Mouse (Mus musculus): ENCODE results near the gene Slc26a6. TPM values are rescaled to one million over a fixed set of nuclear protein-coding genes. Genes with fewer than 3 reads are reported as not detected.

Slc26a6 gene
- polyA plus RNA-seq, 1 experiment from 2014 or later, result 6.3 TPM

DNA sequence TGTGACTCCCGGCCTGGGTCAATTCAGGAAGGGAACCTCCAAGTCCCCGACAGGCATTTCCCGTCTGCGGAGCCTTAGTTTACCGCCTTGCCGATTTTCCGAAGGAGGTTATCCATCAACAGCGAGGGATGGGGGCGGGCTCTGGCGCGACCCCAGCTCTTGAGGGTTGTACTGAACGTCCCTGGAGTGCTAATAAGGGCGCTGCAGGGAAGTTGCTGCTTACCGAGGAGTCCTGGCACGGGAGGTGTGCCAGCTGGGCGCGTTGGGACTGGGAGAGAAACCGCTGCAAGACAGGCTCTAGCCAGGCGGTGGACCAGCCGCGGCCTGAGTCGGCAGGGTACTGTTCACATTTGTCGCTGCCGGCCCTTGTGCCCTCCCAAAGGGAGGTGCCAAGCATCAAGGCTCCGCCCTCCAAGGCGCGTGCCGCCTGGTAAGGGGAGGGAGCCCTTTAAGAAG, 1.2 kb downstream of the Slc26a6 start:
- peak; percentile 62 for ATAC-seq (replicated peaks; ENCODE audit: insufficient number of reproducible peaks, low FRiP score, low TSS enrichment)
- Histone ChIP-seq H3K36me3 (ENCODE audit: control insufficient read depth, insufficient read depth, low read length) (peaks cover 4% of the 10 kb centered on the region; the same call in 1 of the 2 replicates), H3K27ac (ENCODE audit: low read depth, low read length) (peak overlapping the region; percentile 46; the same call in 1 of the 2 replicates), H3K27me3 (ENCODE audit: control insufficient read depth, insufficient read depth, low read length) (no peaks in the 10 kb centered on the region), H3K9ac (ENCODE audit: low read depth, low read length) (peak overlapping the region; percentile 78), H3K9me3 (replicated peaks; ENCODE audit: control insufficient read depth, low read length) (no peaks in the 10 kb centered on the region), H3K4me3 (ENCODE audit: low read depth, low read length) (peak overlapping the region; percentile 74), H3K4me1 (ENCODE audit: control insufficient read depth, insufficient read depth, low read length) (peaks cover 9% of the 10 kb centered on the region), H3K4me2 (peak overlapping the region; percentile 97)
- WGBS (ENCODE audit: insufficient replicate concordance), result under 1% methylated on average over 28 of the region's 28 CpGs

DNA sequence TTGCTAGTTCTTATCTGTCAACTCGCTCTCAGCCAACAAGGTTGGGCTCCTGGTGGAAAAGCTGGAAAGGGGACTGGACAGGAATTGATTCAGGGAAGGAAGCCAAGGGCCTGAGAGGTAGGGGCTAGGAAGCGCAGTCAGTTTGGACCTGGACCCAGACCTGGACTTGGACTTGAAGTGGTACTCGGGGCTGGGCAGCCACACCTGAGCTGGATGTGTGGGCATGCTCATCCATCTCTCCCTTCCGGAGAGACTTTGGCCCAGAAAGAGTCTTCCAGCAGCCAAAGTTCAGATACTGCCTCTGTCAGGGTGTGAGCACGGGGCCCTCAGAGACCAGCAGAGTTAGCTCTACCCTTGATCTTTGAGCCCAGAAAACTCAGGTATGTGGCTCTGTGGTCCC, 2.3 kb downstream of the Slc26a6 start:
- Histone ChIP-seq H3K4me1 (ENCODE audit: control insufficient read depth, insufficient read depth, low read length) (peaks cover 9% of the 10 kb centered on the region), H3K9me3 (replicated peaks; ENCODE audit: control insufficient read depth, low read length) (no peaks in the 10 kb centered on the region), H3K9ac (ENCODE audit: low read depth, low read length) (no peak overlapping the region), H3K4me3 (ENCODE audit: low read depth, low read length) (no peak overlapping the region), H3K27ac (ENCODE audit: low read depth, low read length) (no peak overlapping the region), H3K36me3 (ENCODE audit: control insufficient read depth, insufficient read depth, low read length) (peaks cover 4% of the 10 kb centered on the region; the same call in 1 of the 2 replicates), H3K4me2 (no peak overlapping the region), H3K27me3 (ENCODE audit: control insufficient read depth, insufficient read depth, low read length) (no peaks in the 10 kb centered on the region)
- WGBS (ENCODE audit: insufficient replicate concordance), result 42% methylated on average over 5 of the region's 5 CpGs
- ATAC-seq (replicated peaks; ENCODE audit: insufficient number of reproducible peaks, low FRiP score, low TSS enrichment), result no peak

DNA sequence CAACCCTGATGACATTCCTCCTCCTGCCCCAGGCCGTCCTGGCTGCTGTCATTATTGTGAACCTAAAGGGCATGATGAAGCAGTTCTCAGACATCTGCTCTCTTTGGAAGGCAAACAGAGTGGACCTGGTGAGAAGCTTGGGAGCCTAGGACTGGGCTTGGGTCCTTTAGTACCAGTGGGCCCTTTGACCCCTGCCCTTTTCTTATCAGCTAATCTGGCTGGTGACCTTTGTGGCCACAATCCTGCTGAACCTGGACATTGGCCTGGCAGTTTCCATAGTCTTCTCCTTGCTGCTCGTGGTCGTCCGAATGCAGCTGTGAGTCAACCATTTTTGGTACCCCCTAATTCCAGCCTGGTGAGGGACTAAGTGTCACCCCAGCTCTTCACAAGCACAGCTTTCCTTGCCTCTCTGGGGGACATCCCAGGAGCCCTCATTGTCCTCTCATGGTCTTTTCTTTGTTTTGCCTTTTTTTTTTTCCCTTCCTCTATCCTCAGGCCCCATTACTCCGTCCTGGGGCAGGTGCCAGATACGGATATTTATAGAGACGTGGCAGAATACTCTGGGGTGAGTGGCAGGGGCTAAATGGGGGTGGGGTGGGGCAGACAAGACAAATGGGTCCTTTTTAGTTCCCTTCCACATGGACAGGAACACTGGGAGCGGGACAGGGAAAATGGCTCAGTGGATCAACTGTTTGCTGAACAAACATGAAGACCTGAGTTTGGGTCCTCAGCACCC, 5.9 kb downstream of the Slc26a6 start:
- H3K4me3 ChIP-seq (ENCODE audit: low read depth, low read length), result no peak overlapping the region
- H3K4me2 ChIP-seq, result no peak overlapping the region
- ATAC-seq (replicated peaks; ENCODE audit: insufficient number of reproducible peaks, low FRiP score, low TSS enrichment), result no peak
- no peak overlapping the region for H3K9ac ChIP-seq (ENCODE audit: low read depth, low read length)
- no peaks in the 10 kb centered on the region for H3K9me3 ChIP-seq (replicated peaks; ENCODE audit: control insufficient read depth, low read length)
- no peak overlapping the region for H3K27ac ChIP-seq (ENCODE audit: low read depth, low read length)
- H3K36me3 ChIP-seq (ENCODE audit: control insufficient read depth, insufficient read depth, low read length), result peaks cover 4% of the 10 kb centered on the region; the same call in 1 of the 2 replicates
- peaks cover 4% of the 10 kb centered on the region; the same call in 1 of the 2 replicates for H3K4me1 ChIP-seq (ENCODE audit: control insufficient read depth, insufficient read depth, low read length)
- no peaks in the 10 kb centered on the region for H3K27me3 ChIP-seq (ENCODE audit: control insufficient read depth, insufficient read depth, low read length)
- 65% methylated on average over 8 of the region's 8 CpGs for WGBS (ENCODE audit: insufficient replicate concordance)

DNA sequence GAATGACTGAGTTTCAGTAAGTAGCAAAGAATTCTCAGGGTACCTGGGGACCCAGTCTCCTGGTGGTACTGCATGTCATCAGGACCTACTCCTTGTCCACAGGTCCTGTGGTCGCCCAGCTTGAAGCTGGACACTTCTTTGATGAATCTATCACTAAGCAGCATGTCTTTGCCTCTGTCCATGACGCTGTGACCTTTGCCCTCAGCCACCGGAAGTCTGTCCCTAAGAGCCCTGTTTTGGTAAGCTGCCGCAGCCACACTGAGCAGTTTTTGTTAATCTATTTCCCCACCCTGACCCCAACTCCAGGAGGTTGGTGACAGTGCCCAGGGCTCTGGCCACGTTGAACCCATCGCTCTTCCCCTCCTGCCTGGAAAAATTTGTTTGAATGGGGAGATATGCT, 59.2 kb downstream of the Slc26a6 start:
- WGBS (ENCODE audit: insufficient replicate concordance), result 62% methylated on average over 6 of the region's 6 CpGs
- H3K27me3 ChIP-seq (ENCODE audit: control insufficient read depth, insufficient read depth, low read length), result no peaks in the 10 kb centered on the region
- H3K36me3 ChIP-seq (ENCODE audit: control insufficient read depth, insufficient read depth, low read length), result no peaks in the 10 kb centered on the region
- no peak overlapping the region for H3K4me2 ChIP-seq
- ATAC-seq (replicated peaks; ENCODE audit: insufficient number of reproducible peaks, low FRiP score, low TSS enrichment), result no peak
- H3K4me3 ChIP-seq (ENCODE audit: low read depth, low read length), result no peak overlapping the region
- H3K4me1 ChIP-seq (ENCODE audit: control insufficient read depth, insufficient read depth, low read length), result 0 out of 2 replicates have a peak, but pooled peaks cover 3% of the 10 kb centered on the region
- no peak overlapping the region for H3K27ac ChIP-seq (ENCODE audit: low read depth, low read length)
- no peaks in the 10 kb centered on the region for H3K9me3 ChIP-seq (replicated peaks; ENCODE audit: control insufficient read depth, low read length)
- no peak overlapping the region for H3K9ac ChIP-seq (ENCODE audit: low read depth, low read length)

DNA sequence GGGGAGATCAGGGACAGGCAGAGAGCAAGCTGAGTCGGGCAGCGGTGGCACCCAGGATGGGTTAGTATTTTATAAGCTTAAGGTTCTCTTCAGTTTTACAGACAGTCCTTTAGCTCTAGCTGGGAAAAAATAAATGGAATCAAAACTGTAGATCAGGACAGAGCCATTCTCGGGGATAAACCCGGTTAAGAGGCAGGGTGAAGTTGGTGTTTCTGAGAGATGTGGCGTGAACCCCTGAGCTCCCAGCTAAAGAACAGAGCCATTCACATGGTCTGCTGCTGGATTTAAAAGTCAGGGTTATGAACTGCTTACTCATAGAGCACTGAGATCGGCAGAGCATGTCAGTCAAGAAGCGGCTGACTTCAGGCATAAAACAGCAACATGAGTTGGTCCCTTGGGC, 60.1 kb downstream of the Slc26a6 start:
- H3K27me3 ChIP-seq (ENCODE audit: control insufficient read depth, insufficient read depth, low read length), result no peaks in the 10 kb centered on the region
- H3K9ac ChIP-seq (ENCODE audit: low read depth, low read length), result no peak overlapping the region
- no peak overlapping the region for H3K4me2 ChIP-seq
- WGBS (ENCODE audit: insufficient replicate concordance), result 85% methylated on average over 7 of the region's 7 CpGs
- H3K36me3 ChIP-seq (ENCODE audit: control insufficient read depth, insufficient read depth, low read length), result no peaks in the 10 kb centered on the region
- no peak overlapping the region for H3K27ac ChIP-seq (ENCODE audit: low read depth, low read length)
- no peaks in the 10 kb centered on the region for H3K9me3 ChIP-seq (replicated peaks; ENCODE audit: control insufficient read depth, low read length)
- no peak overlapping the region for H3K4me3 ChIP-seq (ENCODE audit: low read depth, low read length)
- ATAC-seq (replicated peaks; ENCODE audit: insufficient number of reproducible peaks, low FRiP score, low TSS enrichment), result no peak
- H3K4me1 ChIP-seq (ENCODE audit: control insufficient read depth, insufficient read depth, low read length), result 0 out of 2 replicates have a peak, but pooled peaks cover 3% of the 10 kb centered on the region

DNA sequence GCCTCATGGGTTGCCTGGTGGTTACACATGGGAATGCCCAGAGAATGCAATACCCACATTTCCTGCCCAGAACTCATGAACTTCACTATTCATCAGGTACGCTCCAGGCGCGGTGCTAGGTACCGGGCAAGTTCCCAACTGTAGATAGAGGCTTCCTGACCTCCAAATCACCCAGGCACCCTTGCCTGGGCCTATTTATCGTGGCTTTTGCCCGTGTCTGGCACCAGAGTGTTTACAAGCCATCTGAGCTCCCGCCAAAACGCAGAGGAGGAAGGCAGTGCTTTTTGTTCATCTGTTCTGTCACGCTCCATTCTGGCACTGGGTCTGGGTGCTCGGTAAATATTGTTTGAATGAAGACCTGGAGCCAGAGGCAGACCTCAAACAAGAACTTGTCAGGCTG, 60.5 kb downstream of the Slc26a6 start:
- no peak overlapping the region for H3K4me2 ChIP-seq
- H3K36me3 ChIP-seq (ENCODE audit: control insufficient read depth, insufficient read depth, low read length), result no peaks in the 10 kb centered on the region
- H3K9ac ChIP-seq (ENCODE audit: low read depth, low read length), result no peak overlapping the region
- no peak overlapping the region for H3K4me3 ChIP-seq (ENCODE audit: low read depth, low read length)
- H3K9me3 ChIP-seq (replicated peaks; ENCODE audit: control insufficient read depth, low read length), result no peaks in the 10 kb centered on the region
- no peak for ATAC-seq (replicated peaks; ENCODE audit: insufficient number of reproducible peaks, low FRiP score, low TSS enrichment)
- 81% methylated on average over 10 of the region's 10 CpGs for WGBS (ENCODE audit: insufficient replicate concordance)
- 0 out of 2 replicates have a peak, but pooled peaks cover 3% of the 10 kb centered on the region for H3K4me1 ChIP-seq (ENCODE audit: control insufficient read depth, insufficient read depth, low read length)
- no peak overlapping the region for H3K27ac ChIP-seq (ENCODE audit: low read depth, low read length)
- no peaks in the 10 kb centered on the region for H3K27me3 ChIP-seq (ENCODE audit: control insufficient read depth, insufficient read depth, low read length)

DNA sequence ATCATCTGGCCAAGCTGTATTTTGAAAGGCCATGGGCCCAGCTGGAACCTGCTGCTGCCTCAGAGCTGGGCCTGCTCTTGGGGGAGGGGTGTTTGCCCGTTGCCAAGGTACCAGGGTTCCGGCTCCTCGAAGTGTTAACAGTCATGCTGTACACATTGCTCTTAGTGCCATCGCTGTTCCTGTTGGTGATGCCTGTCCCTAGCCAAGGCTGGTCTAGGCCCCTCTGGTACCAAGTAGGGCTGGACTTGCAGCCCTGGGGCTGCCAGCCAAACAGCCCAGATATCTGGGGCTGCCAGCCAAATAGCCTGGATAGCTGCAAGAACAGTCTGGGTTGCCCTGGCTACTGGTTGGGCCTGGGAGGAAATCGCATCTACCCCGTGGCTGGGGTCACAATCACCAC, 61.4 kb downstream of the Slc26a6 start, which contains the start of gene Tmem89:
Gene Tmem89 (plus strand): TSS at position 129 of the 400 bp plus-strand sequence.
- H3K36me3 ChIP-seq (ENCODE audit: control insufficient read depth, insufficient read depth, low read length), result no peaks in the 10 kb centered on the region
- no peak within 1 kb of the TSS for H3K9ac ChIP-seq (ENCODE audit: low read depth, low read length)
- no peak within 1 kb of the TSS for H3K4me2 ChIP-seq
- no peak within 1 kb of the TSS for H3K27ac ChIP-seq (ENCODE audit: low read depth, low read length)
- no peaks in the 10 kb centered on the region for H3K27me3 ChIP-seq (ENCODE audit: control insufficient read depth, insufficient read depth, low read length)
- no peak for ATAC-seq (replicated peaks; ENCODE audit: insufficient number of reproducible peaks, low FRiP score, low TSS enrichment)
- H3K9me3 ChIP-seq (replicated peaks; ENCODE audit: control insufficient read depth, low read length), result no peaks in the 10 kb centered on the region
- 71% methylated on average over 6 of the region's 6 CpGs for WGBS (ENCODE audit: insufficient replicate concordance)
- 0 out of 2 replicates have a peak, but pooled peaks cover 3% of the 10 kb centered on the region for H3K4me1 ChIP-seq (ENCODE audit: control insufficient read depth, insufficient read depth, low read length)
- H3K4me3 ChIP-seq (ENCODE audit: low read depth, low read length), result no peak within 1 kb of the TSS

DNA sequence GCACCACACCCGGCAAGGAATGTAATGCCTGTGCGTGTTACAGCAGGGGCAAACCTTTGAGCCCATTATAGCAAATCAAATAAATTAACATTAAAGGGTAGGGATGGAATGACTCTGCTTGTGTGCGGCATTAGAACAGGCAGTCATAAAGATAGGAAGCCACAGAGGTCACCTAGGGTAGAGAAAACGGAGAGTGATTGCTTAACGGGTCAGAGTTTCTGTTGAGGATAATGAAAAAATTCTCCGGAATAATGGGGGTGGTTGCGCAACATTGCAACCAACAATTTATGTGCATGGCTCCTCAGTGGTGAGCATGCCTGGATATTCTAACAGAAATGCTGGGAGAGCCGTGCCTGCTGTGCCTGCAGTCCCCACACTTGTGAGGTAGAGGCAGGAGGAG, 72.8 kb downstream of the Slc26a6 start:
- WGBS (ENCODE audit: insufficient replicate concordance), result 68% methylated on average over 8 of the region's 8 CpGs
- Histone ChIP-seq H3K36me3 (ENCODE audit: control insufficient read depth, insufficient read depth, low read length) (no peaks in the 10 kb centered on the region), H3K27me3 (ENCODE audit: control insufficient read depth, insufficient read depth, low read length) (peaks cover 4% of the 10 kb centered on the region; the same call in 1 of the 2 replicates), H3K4me2 (no peak overlapping the region), H3K9ac (ENCODE audit: low read depth, low read length) (no peak overlapping the region), H3K9me3 (replicated peaks; ENCODE audit: control insufficient read depth, low read length) (no peaks in the 10 kb centered on the region), H3K27ac (ENCODE audit: low read depth, low read length) (no peak overlapping the region), H3K4me1 (ENCODE audit: control insufficient read depth, insufficient read depth, low read length) (no peaks in the 10 kb centered on the region), H3K4me3 (ENCODE audit: low read depth, low read length) (no peak overlapping the region)
- ATAC-seq (replicated peaks; ENCODE audit: insufficient number of reproducible peaks, low FRiP score, low TSS enrichment), result no peak
